Mouse (Mus musculus): ENCODE measurements around the gene Pip5k1a. TPM values are rescaled to one million over a fixed set of nuclear protein-coding genes. Genes with fewer than 3 reads are reported as not detected.
"Not testable (repeated sequence)": the region's sequence is repeated elsewhere in the genome, so short reads cannot be mapped to it uniquely, and the experiment has no call there.

The Pip5k1a gene
- total RNA-seq (2021): 10 to 100 TPM; 14.2 to 15.2 TPM

GRCm38 (mm10) chr3:95106338-95107117, at the start of gene Pip5k1a:
TSS of gene Pip5k1a (minus strand) at chr3:95106930.
- intact Hi-C loops (cut with DNase I): no loop called here
- DNase-seq (ENCODE audit: low spot score): peak; percentile 93

GRCm38 (mm10) chr3:95153874-95154273, 47.1 kb upstream of the Pip5k1a start:
- intact Hi-C loops (cut with DNase I): no loop called here
- no peak for DNase-seq (ENCODE audit: low spot score)

GRCm38 (mm10) chr3:95147924-95148323, 41.2 kb upstream of the Pip5k1a start:
- no peak for DNase-seq (ENCODE audit: low spot score)
- intact Hi-C loops (cut with DNase I): no loop called here

GRCm38 (mm10) chr3:95142617-95143011, 35.9 kb upstream of the Pip5k1a start:
- intact Hi-C loops (cut with DNase I): loop anchor here (1.0 to 2.0 kb wide), 3 partner anchors 32 to 120 kb away; partner anchors contain the start of gene Gabpb2
- DNase-seq (ENCODE audit: low spot score): peak; percentile 70

GRCm38 (mm10) chr3:95141952-95142616, 35.4 kb upstream of the Pip5k1a start, which contains the start of gene Tnfaip8l2:
TSS of gene Tnfaip8l2 (minus strand) at chr3:95142360.
- intact Hi-C loops (cut with DNase I): loop anchor here (1.0 to 2.0 kb wide), 3 partner anchors 32 to 121 kb away; partner anchors contain the start of gene Gabpb2
- DNase-seq (ENCODE audit: low spot score): no peak

GRCm38 (mm10) chr3:95141474-95141873, 34.7 kb upstream of the Pip5k1a start:
- no peak for DNase-seq (ENCODE audit: low spot score)
- intact Hi-C loops (cut with DNase I): no loop called here

GRCm38 (mm10) chr3:95140795-95141194, 34.1 kb upstream of the Pip5k1a start:
- DNase-seq (ENCODE audit: low spot score): no peak
- intact Hi-C loops (cut with DNase I): no loop called here

- no peak for DNase-seq (ENCODE audit: low spot score)
- intact Hi-C loops (cut with DNase I): no loop called here
Measured at GRCm38 (mm10) chr3:95140289-95140595, 33.5 kb upstream of the Pip5k1a start.

GRCm38 (mm10) chr3:95139586-95140288, 33.0 kb upstream of the Pip5k1a start:
- DNase-seq (ENCODE audit: low spot score): no peak
- intact Hi-C loops (cut with DNase I): no loop called here

GRCm38 (mm10) chr3:95136336-95136735, 29.6 kb upstream of the Pip5k1a start:
- DNase-seq (ENCODE audit: low spot score): no peak
- intact Hi-C loops (cut with DNase I): no loop called here

GRCm38 (mm10) chr3:95135433-95136052, 28.8 kb upstream of the Pip5k1a start:
- no peak for DNase-seq (ENCODE audit: low spot score)
- intact Hi-C loops (cut with DNase I): no loop called here

- intact Hi-C loops (cut with DNase I): no loop called here
- DNase-seq (ENCODE audit: low spot score): peak; percentile 26
Measured at GRCm38 (mm10) chr3:95135023-95135422, 28.3 kb upstream of the Pip5k1a start.

- intact Hi-C loops (cut with DNase I); DNase-seq (ENCODE audit: low spot score): not testable (repeated sequence)
Measured at GRCm38 (mm10) chr3:95134133-95134532, 27.4 kb upstream of the Pip5k1a start.

- intact Hi-C loops (cut with DNase I): loop anchor here (2.0 kb wide), 1 partner anchor 23 kb away; the partner anchor contains the start of gene Vps72
Measured at GRCm38 (mm10) chr3:95133680-95134101, 27.0 kb upstream of the Pip5k1a start, which contains the start of the genes Scnm1 and Lysmd1. TSS of gene Scnm1 (minus strand) at chr3:95134011. TSS of gene Lysmd1 (plus strand) at chr3:95134088.

GRCm38 (mm10) chr3:95133176-95133575, 26.4 kb upstream of the Pip5k1a start:
- intact Hi-C loops (cut with DNase I): loop anchor here (2.0 kb wide), 1 partner anchor 22 kb away; the partner anchor contains the start of gene Vps72

More at GRCm38 (mm10) chr3:95133680-95134101, 27.0 kb upstream of the Pip5k1a start, which contains the start of the genes Scnm1 and Lysmd1:
- DNase-seq (ENCODE audit: low spot score): peak; percentile 87

GRCm38 (mm10) chr3:95132389-95132788, 25.7 kb upstream of the Pip5k1a start:
- not testable (repeated sequence) for DNase-seq (ENCODE audit: low spot score)
- intact Hi-C loops (cut with DNase I): loop anchor here (2.0 kb wide), 1 partner anchor 22 kb away; the partner anchor contains the start of gene Vps72

More at GRCm38 (mm10) chr3:95133176-95133575, 26.4 kb upstream of the Pip5k1a start:
- DNase-seq (ENCODE audit: low spot score): no peak

GRCm38 (mm10) chr3:95130081-95130480, 23.4 kb upstream of the Pip5k1a start:
- DNase-seq (ENCODE audit: low spot score): no peak
- intact Hi-C loops (cut with DNase I): no loop called here

- DNase-seq (ENCODE audit: low spot score): no peak
- intact Hi-C loops (cut with DNase I): no loop called here
Measured at GRCm38 (mm10) chr3:95129226-95129651, 22.5 kb upstream of the Pip5k1a start.

- no peak for DNase-seq (ENCODE audit: low spot score)
- intact Hi-C loops (cut with DNase I): no loop called here
Measured at GRCm38 (mm10) chr3:95124972-95125371, 18.2 kb upstream of the Pip5k1a start.

All from heart, postnatal 25 days (tissue).